Mouse (Mus musculus) liver, embryonic 18 days (tissue): Measurements from ENCODE around the gene Jrkl. TPM values are rescaled to one million over a fixed set of nuclear protein-coding genes. Genes with fewer than 3 reads are reported as not detected.

Experiments used
- polyA plus RNA-seq: library from polyadenylated mRNA; depleted of rRNA; stranded (reverse); fragments of >200 nt; gene quantifications from 2 replicates; pipeline ENCODE4 v1.2.3, GENCODE M21; 2012; rRNA removed

Jrkl gene
- 2.3 TPM in 2 replicates for polyA plus RNA-seq

GRCm38 (mm10) chr9:13245481-13245880, at the start of gene Jrkl:
Jrkl (minus strand) TSS chr9:13245829.

GRCm38 (mm10) chr9:13246815-13247638, 1.4 kb upstream of the Jrkl start, which contains the start of gene Ccdc82:
Ccdc82 (plus strand) TSS chr9:13246955.

Other genes starting within 250 kb of the Jrkl start
- 8.4 and 8.6 TPM in 2 replicates for gene Ccdc82, start 1.1 kb upstream of the Jrkl start, polyA plus RNA-seq
- 1.2 TPM in 2 replicates for gene Maml2, start 52.1 kb upstream of the Jrkl start, polyA plus RNA-seq
- gene Gm17571, start 200.9 kb upstream of the Jrkl start, polyA plus RNA-seq, result not detected in 2 replicates